Mouse (Mus musculus): Measurements from ENCODE around the gene Zfp941. TPM values are rescaled to one million over a fixed set of nuclear protein-coding genes. Genes with fewer than 3 reads are reported as not detected.
A peak's percentile ranks its signal among the peaks of the same experiment; 100 is the strongest.

The Zfp941 gene
- polyA plus RNA-seq, 1 experiment from 2014 or later, result 0.06 TPM

- H3K9me3 ChIP-seq (replicated peaks; ENCODE audit: control insufficient read depth, low read length), result no peaks in the 10 kb centered on the region
- H3K27ac ChIP-seq (ENCODE audit: low read length), result no peak overlapping the region
- H3K4me1 ChIP-seq (ENCODE audit: control insufficient read depth, low read depth, low read length), result no peaks in the 10 kb centered on the region
- ATAC-seq (ENCODE audit: low read depth), result no peak
- no peaks in the 10 kb centered on the region for H3K36me3 ChIP-seq (ENCODE audit: control insufficient read depth, insufficient read depth)
- no peak overlapping the region for H3K4me3 ChIP-seq (ENCODE audit: low read depth, low read length)
- 57% methylated on average over 4 of the region's 4 CpGs for WGBS (ENCODE audit: insufficient replicate concordance)
- H3K4me2 ChIP-seq (ENCODE audit: low read depth, low read length), result no peak overlapping the region
- peaks cover 6% of the 10 kb centered on the region for H3K27me3 ChIP-seq (ENCODE audit: control insufficient read depth, insufficient read depth, low read depth, low read length)
- H3K9ac ChIP-seq (ENCODE audit: low read depth, low read length), result no peak overlapping the region
Observed at GRCm38 (mm10) chr7:140845683-140846082, 23.7 kb upstream of the Zfp941 start.

GRCm38 (mm10) chr7:140844905-140845665 is 23.1 kb upstream of the Zfp941 start, which contains the start of gene Scgb1c1:
TSS of gene Scgb1c1 (plus strand) at chr7:140845547.
- no peaks in the 10 kb centered on the region for H3K9me3 ChIP-seq (replicated peaks; ENCODE audit: control insufficient read depth, low read length)
- H3K27ac ChIP-seq (ENCODE audit: low read length), result no peak within 1 kb of the TSS
- no peak within 1 kb of the TSS for H3K9ac ChIP-seq (ENCODE audit: low read depth, low read length)
- peak; percentile 62 for ATAC-seq (ENCODE audit: low read depth)
- peaks cover 6% of the 10 kb centered on the region for H3K27me3 ChIP-seq (ENCODE audit: control insufficient read depth, insufficient read depth, low read depth, low read length)
- no peaks in the 10 kb centered on the region for H3K36me3 ChIP-seq (ENCODE audit: control insufficient read depth, insufficient read depth)
- H3K4me3 ChIP-seq (ENCODE audit: low read depth, low read length), result no peak within 1 kb of the TSS
- 29% methylated on average over 14 of the region's 14 CpGs for WGBS (ENCODE audit: insufficient replicate concordance)
- no peak within 1 kb of the TSS for H3K4me2 ChIP-seq (ENCODE audit: low read depth, low read length)
- no peaks in the 10 kb centered on the region for H3K4me1 ChIP-seq (ENCODE audit: control insufficient read depth, low read depth, low read length)

GRCm38 (mm10) chr7:140843806-140844205 is 21.8 kb upstream of the Zfp941 start:
- ATAC-seq (ENCODE audit: low read depth), result no peak

DNA sequence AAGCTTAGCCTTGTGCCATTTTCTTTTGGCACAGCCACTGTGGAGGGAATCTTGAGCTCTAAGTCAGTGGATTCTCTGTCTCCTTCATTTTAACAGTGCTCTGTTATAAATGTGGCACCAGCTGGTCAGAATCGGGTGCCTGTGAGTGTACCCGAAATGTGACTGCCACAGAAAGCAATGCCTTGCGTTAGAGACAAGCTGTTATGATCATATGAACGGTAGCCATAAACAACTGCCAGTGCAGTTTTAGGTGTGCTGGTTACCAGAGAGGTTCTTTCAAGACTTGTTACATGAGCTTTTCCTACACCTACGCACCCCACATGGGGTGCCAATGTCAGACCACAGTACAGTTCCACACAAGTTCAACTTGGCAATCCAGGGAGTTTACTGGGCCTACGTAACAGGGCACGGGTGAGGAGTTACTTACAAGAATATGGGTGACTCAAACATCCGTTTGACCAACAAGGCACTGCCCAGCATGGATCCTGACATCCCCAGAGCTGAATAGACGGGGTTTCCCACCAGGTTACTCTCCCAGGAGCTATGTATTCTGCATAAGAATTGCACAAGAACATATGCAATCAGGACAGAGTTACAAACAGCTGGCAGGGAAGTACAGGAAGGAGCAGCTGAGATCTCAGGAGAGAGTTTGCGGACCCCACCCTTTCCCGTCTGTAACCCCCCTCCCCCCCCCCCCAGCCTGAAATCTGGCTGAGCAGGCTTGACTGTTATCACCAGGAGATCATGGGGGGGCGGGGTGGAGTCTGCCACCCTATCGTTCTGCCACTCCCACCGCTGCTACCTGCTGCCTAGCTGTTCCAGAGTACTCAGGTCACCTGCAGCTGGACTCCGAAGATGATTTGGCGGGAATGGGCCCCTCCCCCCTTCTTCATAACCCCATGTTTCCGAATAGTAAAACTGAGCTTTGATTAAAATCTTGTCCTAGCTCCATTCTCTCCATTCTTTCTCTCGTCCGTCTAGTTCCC is 19.1 kb upstream of the Zfp941 start:
- H3K27ac ChIP-seq (ENCODE audit: low read length), result no peak overlapping the region
- no peak for ATAC-seq (ENCODE audit: low read depth)
- WGBS (ENCODE audit: insufficient replicate concordance), result 32% methylated on average over 19 of the region's 19 CpGs
- no peak overlapping the region for H3K4me2 ChIP-seq (ENCODE audit: low read depth, low read length)
- H3K9me3 ChIP-seq (replicated peaks; ENCODE audit: control insufficient read depth, low read length), result no peaks in the 10 kb centered on the region
- peaks cover 6% of the 10 kb centered on the region for H3K27me3 ChIP-seq (ENCODE audit: control insufficient read depth, insufficient read depth, low read depth, low read length)
- H3K4me1 ChIP-seq (ENCODE audit: control insufficient read depth, low read depth, low read length), result no peaks in the 10 kb centered on the region
- no peaks in the 10 kb centered on the region for H3K36me3 ChIP-seq (ENCODE audit: control insufficient read depth, insufficient read depth)
- H3K9ac ChIP-seq (ENCODE audit: low read depth, low read length), result no peak overlapping the region
- H3K4me3 ChIP-seq (ENCODE audit: low read depth, low read length), result no peak overlapping the region

More at GRCm38 (mm10) chr7:140843806-140844205, 21.8 kb upstream of the Zfp941 start:
- no peak overlapping the region for H3K9ac ChIP-seq (ENCODE audit: low read depth, low read length)
- no peak overlapping the region for H3K4me3 ChIP-seq (ENCODE audit: low read depth, low read length)
- H3K36me3 ChIP-seq (ENCODE audit: control insufficient read depth, insufficient read depth), result no peaks in the 10 kb centered on the region
- peaks cover 6% of the 10 kb centered on the region for H3K27me3 ChIP-seq (ENCODE audit: control insufficient read depth, insufficient read depth, low read depth, low read length)
- 54% methylated on average over 7 of the region's 7 CpGs for WGBS (ENCODE audit: insufficient replicate concordance)
- H3K4me2 ChIP-seq (ENCODE audit: low read depth, low read length), result no peak overlapping the region
- H3K4me1 ChIP-seq (ENCODE audit: control insufficient read depth, low read depth, low read length), result no peaks in the 10 kb centered on the region
- H3K9me3 ChIP-seq (replicated peaks; ENCODE audit: control insufficient read depth, low read length), result no peaks in the 10 kb centered on the region
- no peak overlapping the region for H3K27ac ChIP-seq (ENCODE audit: low read length)

GRCm38 (mm10) chr7:140839556-140839955 is 17.6 kb upstream of the Zfp941 start:
- no peak overlapping the region for H3K27ac ChIP-seq (ENCODE audit: low read length)
- H3K9me3 ChIP-seq (replicated peaks; ENCODE audit: control insufficient read depth, low read length), result no peaks in the 10 kb centered on the region
- no peak overlapping the region for H3K9ac ChIP-seq (ENCODE audit: low read depth, low read length)
- no peak overlapping the region for H3K4me3 ChIP-seq (ENCODE audit: low read depth, low read length)
- no peak for ATAC-seq (ENCODE audit: low read depth)
- H3K4me1 ChIP-seq (ENCODE audit: control insufficient read depth, low read depth, low read length), result no peaks in the 10 kb centered on the region; the same call in 1 of the 2 replicates
- no peaks in the 10 kb centered on the region for H3K36me3 ChIP-seq (ENCODE audit: control insufficient read depth, insufficient read depth)
- H3K4me2 ChIP-seq (ENCODE audit: low read depth, low read length), result no peak overlapping the region
- WGBS (ENCODE audit: insufficient replicate concordance), result 48% methylated on average over 5 of the region's 5 CpGs
- H3K27me3 ChIP-seq (ENCODE audit: control insufficient read depth, insufficient read depth, low read depth, low read length), result peaks cover 6% of the 10 kb centered on the region

- Histone ChIP-seq H3K9ac (ENCODE audit: low read depth, low read length) (no peak overlapping the region), H3K27me3 (ENCODE audit: control insufficient read depth, insufficient read depth, low read depth, low read length) (no peaks in the 10 kb centered on the region), H3K4me3 (ENCODE audit: low read depth, low read length) (no peak overlapping the region), H3K27ac (ENCODE audit: low read length) (no peak overlapping the region), H3K36me3 (ENCODE audit: control insufficient read depth, insufficient read depth) (no peaks in the 10 kb centered on the region), H3K9me3 (replicated peaks; ENCODE audit: control insufficient read depth, low read length) (no peaks in the 10 kb centered on the region), H3K4me1 (ENCODE audit: control insufficient read depth, low read depth, low read length) (no peaks in the 10 kb centered on the region; the same call in 1 of the 2 replicates), H3K4me2 (ENCODE audit: low read depth, low read length) (no peak overlapping the region)
- ATAC-seq (ENCODE audit: low read depth), result no peak
- WGBS (ENCODE audit: insufficient replicate concordance), result 71% methylated on average over 9 of the region's 9 CpGs
Observed at GRCm38 (mm10) chr7:140836243-140837115, 14.5 kb upstream of the Zfp941 start.

GRCm38 (mm10) chr7:140835758-140836087 is 13.7 kb upstream of the Zfp941 start:
- Histone ChIP-seq H3K4me3 (ENCODE audit: low read depth, low read length) (peak overlapping the region; percentile 15; the same call in 1 of the 2 replicates), H3K4me1 (ENCODE audit: control insufficient read depth, low read depth, low read length) (no peaks in the 10 kb centered on the region; the same call in 1 of the 2 replicates), H3K9ac (ENCODE audit: low read depth, low read length) (peak overlapping the region; percentile 19; the same call in 1 of the 2 replicates), H3K36me3 (ENCODE audit: control insufficient read depth, insufficient read depth) (no peaks in the 10 kb centered on the region), H3K4me2 (ENCODE audit: low read depth, low read length) (peak overlapping the region; percentile 23; the same call in 1 of the 2 replicates), H3K9me3 (replicated peaks; ENCODE audit: control insufficient read depth, low read length) (no peaks in the 10 kb centered on the region), H3K27me3 (ENCODE audit: control insufficient read depth, insufficient read depth, low read depth, low read length) (no peaks in the 10 kb centered on the region), H3K27ac (ENCODE audit: low read length) (peak overlapping the region; percentile 2; the same call in 1 of the 2 replicates)
- peak; percentile 51 for ATAC-seq (ENCODE audit: low read depth)
- WGBS (ENCODE audit: insufficient replicate concordance), result 56% methylated on average over 2 of the region's 2 CpGs

Data from liver, embryonic 16.5 days (tissue).